Mouse (Mus musculus) intestine, postnatal 0 days (tissue): ENCODE data around the gene Lrp8. TPM values are rescaled to one million over a fixed set of nuclear protein-coding genes. Genes with fewer than 3 reads are reported as not detected.

Experiments used
- ATAC-seq: fragments of 200-750 bp; cut with Nextera tagmentation; 2 replicates; pipeline ENCODE4 v1.8.0; 2017; ENCODE audit warnings: mild to moderate bottlenecking, moderate TSS enrichment, moderate library complexity
- H3K27ac ChIP-seq: fragments of 300-500 bp; sonication (generic); 2 replicates; pipeline ENCODE4 v1.5.1; 2014; ENCODE audit warnings: mild to moderate bottlenecking, low read depth, low read length, moderate library complexity
- H3K27me3 ChIP-seq: fragments of 300-500 bp; sonication (generic); replicated peaks from 2 replicates; pipeline ENCODE4 v1.6.1; 2014; ENCODE audit warnings: low read length, mixed read lengths; ENCODE audit not compliant: control insufficient read depth, insufficient read depth
- H3K36me3 ChIP-seq: fragments of 300-500 bp; sonication (generic); 2 replicates; pipeline ENCODE4 v1.6.1; 2014; ENCODE audit warnings: mild to moderate bottlenecking, moderate library complexity; ENCODE audit not compliant: control insufficient read depth, insufficient read depth
- H3K4me1 ChIP-seq: fragments of 300-500 bp; sonication (generic); replicated peaks from 2 replicates; pipeline ENCODE4 v1.6.1; 2014; ENCODE audit warnings: antibody characterized with exemption, low read length, mixed read lengths; ENCODE audit not compliant: control insufficient read depth, insufficient read depth
- H3K4me2 ChIP-seq: fragments of 300-500 bp; sonication (generic); replicated peaks from 2 replicates; pipeline ENCODE4 v1.6.1; 2014; ENCODE audit warnings: low read depth, mild to moderate bottlenecking, moderate library complexity
- H3K4me3 ChIP-seq: fragments of 300-500 bp; sonication (generic); 2 replicates; pipeline ENCODE4 v1.5.1; 2014; ENCODE audit warnings: low read depth, low read length
- H3K9ac ChIP-seq: fragments of 300-500 bp; sonication (generic); 2 replicates; pipeline ENCODE4 v1.6.1; 2014; ENCODE audit warnings: mild to moderate bottlenecking, low read depth, low read length
- H3K9me3 ChIP-seq: fragments of 300-500 bp; sonication (generic); 2 replicates; pipeline ENCODE4 v1.6.1; 2016; ENCODE audit warnings: mixed run types; ENCODE audit not compliant: control insufficient read depth
- CTCF ChIP-seq: sonication (generic); IDR thresholded peaks from 2 replicates; pipeline ENCODE4 v1.5.1; 2016; ENCODE audit warnings: low read depth, mild to moderate bottlenecking, control low read depth, antibody characterized with exemption, moderate library complexity
- WGBS: fragments of 180-500 bp; shearing (Covaris S2); extraction: QIAGEN DNeasy Blood & Tissue Kit; methylation state at CpG from one replicate; pipeline ENCODE4 v1.1.7; 2014; 5-methylcytosine and 5-hydroxymethylcytosine counted together
- polyA plus RNA-seq: library from polyadenylated mRNA; unstranded; fragments of >200 nt; fragmentation: Nextera tagmentation; extraction: Ambion mirVana; gene quantifications from 2 replicates; pipeline ENCODE4 v1.2.1, GENCODE M21; 2015

The Lrp8 gene
- polyA plus RNA-seq, 1 experiment from 2014 or later = 0.66 TPM

- Histone ChIP-seq H3K4me2 (no peak overlapping the region), H3K4me3 (no peak overlapping the region), H3K36me3 (no peaks in the 10 kb centered on the region), H3K27me3 (no peaks in the 10 kb centered on the region), H3K9me3 (no peaks in the 10 kb centered on the region), H3K4me1 (no peaks in the 10 kb centered on the region), H3K9ac (no peak overlapping the region), H3K27ac (no peak overlapping the region)
- TF ChIP-seq CTCF = no peak
- no peak for ATAC-seq
- 72% methylated on average over 9 of the region's 9 CpGs for WGBS
Measured at GRCm38 (mm10) chr4:107765196-107765813, 36.8 kb upstream of the Lrp8 start.

GRCm38 (mm10) chr4:107766182-107766581 lies 35.9 kb upstream of the Lrp8 start:
- H3K9me3 ChIP-seq = no peaks in the 10 kb centered on the region
- no peaks in the 10 kb centered on the region for H3K36me3 ChIP-seq
- no peak overlapping the region for H3K9ac ChIP-seq
- no peaks in the 10 kb centered on the region for H3K27me3 ChIP-seq
- no peak overlapping the region for H3K4me2 ChIP-seq
- no peak for TF ChIP-seq CTCF
- no peak for ATAC-seq
- no peaks in the 10 kb centered on the region for H3K4me1 ChIP-seq
- no peak overlapping the region for H3K4me3 ChIP-seq
- H3K27ac ChIP-seq = no peak overlapping the region
- WGBS = 86% methylated on average over 5 of the region's 5 CpGs

- Histone ChIP-seq H3K4me2 (no peak overlapping the region), H3K4me1 (no peaks in the 10 kb centered on the region), H3K27me3 (no peaks in the 10 kb centered on the region), H3K9ac (no peak overlapping the region), H3K36me3 (no peaks in the 10 kb centered on the region), H3K9me3 (no peaks in the 10 kb centered on the region), H3K27ac (no peak overlapping the region), H3K4me3 (no peak overlapping the region)
- 79% methylated on average over 16 of the region's 16 CpGs for WGBS
- no peak for ATAC-seq
- no peak for TF ChIP-seq CTCF
Measured at GRCm38 (mm10) chr4:107772122-107772825, 29.8 kb upstream of the Lrp8 start.

- H3K4me3 ChIP-seq = no peak overlapping the region
- H3K4me1 ChIP-seq = no peaks in the 10 kb centered on the region
- H3K36me3 ChIP-seq = no peaks in the 10 kb centered on the region
- no peak for TF ChIP-seq CTCF
- no peak overlapping the region for H3K9ac ChIP-seq
- no peaks in the 10 kb centered on the region for H3K27me3 ChIP-seq
- WGBS = 51% methylated on average over 2 of the region's 2 CpGs
- ATAC-seq = no peak
- H3K9me3 ChIP-seq = no peaks in the 10 kb centered on the region
- H3K4me2 ChIP-seq = no peak overlapping the region
- H3K27ac ChIP-seq = no peak overlapping the region
Measured at GRCm38 (mm10) chr4:107774868-107775267, 27.2 kb upstream of the Lrp8 start.

GRCm38 (mm10) chr4:107775672-107776071 lies 26.4 kb upstream of the Lrp8 start:
- no peaks in the 10 kb centered on the region for H3K36me3 ChIP-seq
- H3K9ac ChIP-seq = no peak overlapping the region
- no peaks in the 10 kb centered on the region for H3K9me3 ChIP-seq
- H3K27me3 ChIP-seq = no peaks in the 10 kb centered on the region
- WGBS = 53% methylated on average over 7 of the region's 7 CpGs
- no peak overlapping the region for H3K27ac ChIP-seq
- no peak for ATAC-seq
- H3K4me1 ChIP-seq = no peaks in the 10 kb centered on the region
- no peak overlapping the region for H3K4me3 ChIP-seq
- TF ChIP-seq CTCF = no peak
- H3K4me2 ChIP-seq = no peak overlapping the region

GRCm38 (mm10) chr4:107776990-107777673 lies 24.9 kb upstream of the Lrp8 start:
- 64% methylated on average over 5 of the region's 5 CpGs for WGBS
- TF ChIP-seq CTCF = no peak
- ATAC-seq = no peak

More at GRCm38 (mm10) chr4:107776990-107777673, 24.9 kb upstream of the Lrp8 start:
- H3K27me3 ChIP-seq = no peaks in the 10 kb centered on the region
- no peak overlapping the region for H3K9ac ChIP-seq
- no peak overlapping the region for H3K4me3 ChIP-seq
- H3K9me3 ChIP-seq = no peaks in the 10 kb centered on the region
- no peaks in the 10 kb centered on the region for H3K4me1 ChIP-seq
- H3K4me2 ChIP-seq = no peak overlapping the region
- no peaks in the 10 kb centered on the region for H3K36me3 ChIP-seq
- no peak overlapping the region for H3K27ac ChIP-seq
